Mouse (Mus musculus): ENCODE data around the gene Riiad1. TPM values are rescaled to one million over a fixed set of nuclear protein-coding genes. Genes with fewer than 3 reads are reported as not detected.

Riiad1 gene
- total and polyA plus RNA-seq, 2 experiments from 2014 or later: 7.3 to 24.7 TPM

GRCm38 (mm10) chr3:94477444-94477843, 2.7 kb downstream of the Riiad1 start:
- ATAC-seq (peak; percentile 32), DNase-seq (peak; percentile 68)
- H3K4me3 ChIP-seq (ENCODE audit: low read depth, low read length): peak overlapping the region; percentile 80
- H3K36me3 ChIP-seq (ENCODE audit: insufficient read depth): peaks cover 15% of the 10 kb centered on the region
- 0 out of 2 replicates have a peak, but pooled peaks have one; percentile 6 for TF ChIP-seq CTCF (IDR thresholded peaks at IDR 0.05; ENCODE audit: low read depth)
- no peaks in the 10 kb centered on the region for H3K27me3 ChIP-seq (ENCODE audit: insufficient read depth, low read length)
- WGBS: 10% methylated on average over 4 of the region's 4 CpGs
- peak overlapping the region; percentile 95 for H3K27ac ChIP-seq (ENCODE audit: low read depth, low read length)
- peak overlapping the region; percentile 53 for H3K4me2 ChIP-seq (ENCODE audit: low read depth)
- peaks cover 24% of the 10 kb centered on the region for H3K4me1 ChIP-seq (ENCODE audit: insufficient read depth)
- peak overlapping the region; percentile 97 for H3K9ac ChIP-seq
- H3K9me3 ChIP-seq (ENCODE audit: low read length): no peaks in the 10 kb centered on the region

GRCm38 (mm10) chr3:94476301-94477035, 3.7 kb downstream of the Riiad1 start:
- Histone ChIP-seq H3K9me3 (ENCODE audit: low read length) (no peaks in the 10 kb centered on the region), H3K27ac (ENCODE audit: low read depth, low read length) (peak overlapping the region; percentile 95; the same call in 1 of the 2 replicates), H3K27me3 (ENCODE audit: insufficient read depth, low read length) (no peaks in the 10 kb centered on the region), H3K36me3 (ENCODE audit: insufficient read depth) (peaks cover 10% of the 10 kb centered on the region), H3K9ac (0 out of 2 replicates have a peak overlapping the region, but pooled peaks have one; percentile 97), H3K4me3 (ENCODE audit: low read depth, low read length) (no peak overlapping the region), H3K4me2 (ENCODE audit: low read depth) (no peak overlapping the region), H3K4me1 (ENCODE audit: insufficient read depth) (peaks cover 27% of the 10 kb centered on the region)
- TF ChIP-seq CTCF (IDR thresholded peaks at IDR 0.05; ENCODE audit: low read depth): no peak
- ATAC-seq (no peak), DNase-seq (no peak)
- WGBS: 62% methylated on average over 8 of the region's 8 CpGs

GRCm38 (mm10) chr3:94473567-94474232, 6.4 kb downstream of the Riiad1 start:
- H3K4me1 ChIP-seq (ENCODE audit: insufficient read depth): peaks cover 23% of the 10 kb centered on the region
- no peak overlapping the region for H3K4me3 ChIP-seq (ENCODE audit: low read depth, low read length)
- ATAC-seq (no peak), DNase-seq (no peak)
- no peak overlapping the region for H3K9ac ChIP-seq
- H3K9me3 ChIP-seq (ENCODE audit: low read length): no peaks in the 10 kb centered on the region
- no peaks in the 10 kb centered on the region for H3K36me3 ChIP-seq (ENCODE audit: insufficient read depth)
- WGBS: 59% methylated on average over 5 of the region's 5 CpGs
- H3K4me2 ChIP-seq (ENCODE audit: low read depth): no peak overlapping the region
- H3K27me3 ChIP-seq (ENCODE audit: insufficient read depth, low read length): no peaks in the 10 kb centered on the region
- no peak for TF ChIP-seq CTCF (IDR thresholded peaks at IDR 0.05; ENCODE audit: low read depth)
- 0 out of 2 replicates have a peak overlapping the region, but pooled peaks have one; percentile 60 for H3K27ac ChIP-seq (ENCODE audit: low read depth, low read length)

GRCm38 (mm10) chr3:94473115-94473505, 7.0 kb downstream of the Riiad1 start:
- Histone ChIP-seq H3K4me1 (ENCODE audit: insufficient read depth) (peaks cover 23% of the 10 kb centered on the region), H3K9me3 (ENCODE audit: low read length) (no peaks in the 10 kb centered on the region), H3K36me3 (ENCODE audit: insufficient read depth) (no peaks in the 10 kb centered on the region), H3K27ac (ENCODE audit: low read depth, low read length) (peak overlapping the region; percentile 67), H3K4me3 (ENCODE audit: low read depth, low read length) (no peak overlapping the region), H3K4me2 (ENCODE audit: low read depth) (no peak overlapping the region), H3K9ac (no peak overlapping the region), H3K27me3 (ENCODE audit: insufficient read depth, low read length) (no peaks in the 10 kb centered on the region)
- WGBS: 28% methylated on average over 10 of the region's 10 CpGs
- no peak for TF ChIP-seq CTCF (IDR thresholded peaks at IDR 0.05; ENCODE audit: low read depth)
- ATAC-seq (no peak), DNase-seq (no peak)

- no peak for TF ChIP-seq CTCF (IDR thresholded peaks at IDR 0.05; ENCODE audit: low read depth)
- WGBS: 13% methylated on average over 28 of the region's 28 CpGs
- DNase-seq (no peak), ATAC-seq (peak; percentile 44; the same call in 1 of the 2 replicates)
- H3K4me1 ChIP-seq (ENCODE audit: insufficient read depth): peaks cover 23% of the 10 kb centered on the region
- no peaks in the 10 kb centered on the region for H3K9me3 ChIP-seq (ENCODE audit: low read length)
- peak overlapping the region; percentile 67 for H3K27ac ChIP-seq (ENCODE audit: low read depth, low read length)
- no peak overlapping the region for H3K9ac ChIP-seq
- peak overlapping the region; percentile 5; the same call in 1 of the 2 replicates for H3K4me3 ChIP-seq (ENCODE audit: low read depth, low read length)
- H3K36me3 ChIP-seq (ENCODE audit: insufficient read depth): no peaks in the 10 kb centered on the region
- H3K4me2 ChIP-seq (ENCODE audit: low read depth): peak overlapping the region; percentile 47
- H3K27me3 ChIP-seq (ENCODE audit: insufficient read depth, low read length): no peaks in the 10 kb centered on the region
Measured at GRCm38 (mm10) chr3:94472447-94473114, 7.6 kb downstream of the Riiad1 start.

- Histone ChIP-seq H3K4me2 (ENCODE audit: low read depth) (no peak overlapping the region), H3K36me3 (ENCODE audit: insufficient read depth) (no peaks in the 10 kb centered on the region), H3K9ac (no peak overlapping the region), H3K4me3 (ENCODE audit: low read depth, low read length) (no peak overlapping the region), H3K4me1 (ENCODE audit: insufficient read depth) (peaks cover 41% of the 10 kb centered on the region), H3K27me3 (ENCODE audit: insufficient read depth, low read length) (no peaks in the 10 kb centered on the region), H3K9me3 (ENCODE audit: low read length) (no peaks in the 10 kb centered on the region), H3K27ac (ENCODE audit: low read depth, low read length) (no peak overlapping the region)
- DNase-seq (no peak), ATAC-seq (no peak)
- 60% methylated on average over 3 of the region's 3 CpGs for WGBS
- TF ChIP-seq CTCF (IDR thresholded peaks at IDR 0.05; ENCODE audit: low read depth): no peak
Measured at GRCm38 (mm10) chr3:94468931-94469330, 11.2 kb downstream of the Riiad1 start.

Measured in forebrain, postnatal 0 days (tissue).